Mouse (Mus musculus) central nervous system, embryonic 18 days (tissue): ENCODE data around the gene Gm2663. TPM values are rescaled to one million over a fixed set of nuclear protein-coding genes. Genes with fewer than 3 reads are reported as not detected.

ENCODE experiments used
- polyA plus RNA-seq: library from polyadenylated mRNA; depleted of rRNA; stranded (reverse); fragments of >200 nt; gene quantifications from 2 replicates; pipeline ENCODE4 v1.2.3, GENCODE M21; 2012; rRNA removed

Gm2663 gene
- not detected in 2 replicates for polyA plus RNA-seq

DNA sequence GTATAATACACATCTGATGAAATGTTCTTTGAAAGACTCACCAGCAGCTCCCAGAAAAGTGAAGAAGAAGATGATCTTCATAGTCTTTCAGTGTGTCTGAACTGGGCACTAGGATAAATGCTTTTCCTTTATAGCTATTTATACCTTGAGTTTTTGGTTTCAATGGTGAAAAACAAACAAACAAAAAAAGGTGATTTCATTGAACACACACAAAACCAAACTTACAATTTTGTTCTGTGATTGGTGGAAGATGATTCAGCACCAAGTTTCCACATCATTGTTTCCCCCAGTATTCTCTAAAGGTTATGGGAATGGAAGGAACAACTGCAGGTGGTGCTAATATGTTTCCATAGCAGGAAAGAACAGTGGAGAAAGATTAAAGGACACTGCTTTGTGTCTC, at the start of gene Gm2663:
Gm2663 (minus strand) TSS at position 101 of the 400 bp plus-strand sequence.

GRCm38 (mm10) chr6:41035409-41035808, 36.1 kb upstream of the Gm2663 start, which contains the start of gene 2210010C04Rik:
Gene 2210010C04Rik, minus strand, starts transcription at chr6:41035509.

DNA sequence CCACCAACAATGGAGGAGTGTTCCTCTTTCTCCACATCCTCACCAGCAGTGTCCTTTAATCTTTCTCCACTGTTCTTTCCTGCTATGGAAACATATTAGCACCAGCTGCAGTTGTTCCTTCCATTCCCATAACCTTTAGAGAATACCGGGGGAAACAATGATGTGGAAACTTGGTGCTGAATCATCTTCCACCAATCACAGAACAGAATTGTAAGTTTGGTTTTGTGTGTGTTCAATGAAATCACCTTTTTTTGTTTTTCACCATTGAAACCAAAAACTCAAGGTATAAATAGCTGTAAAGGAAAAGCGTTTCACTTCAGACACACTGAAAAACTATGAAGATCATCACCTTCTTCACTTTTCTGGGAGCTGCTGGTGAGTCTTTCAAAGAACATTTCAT, 34.8 kb downstream of the Gm2663 start, which contains the start of gene 1810009J06Rik:
1810009J06Rik (plus strand) TSS at position 301 of the 400 bp plus-strand sequence.

DNA sequence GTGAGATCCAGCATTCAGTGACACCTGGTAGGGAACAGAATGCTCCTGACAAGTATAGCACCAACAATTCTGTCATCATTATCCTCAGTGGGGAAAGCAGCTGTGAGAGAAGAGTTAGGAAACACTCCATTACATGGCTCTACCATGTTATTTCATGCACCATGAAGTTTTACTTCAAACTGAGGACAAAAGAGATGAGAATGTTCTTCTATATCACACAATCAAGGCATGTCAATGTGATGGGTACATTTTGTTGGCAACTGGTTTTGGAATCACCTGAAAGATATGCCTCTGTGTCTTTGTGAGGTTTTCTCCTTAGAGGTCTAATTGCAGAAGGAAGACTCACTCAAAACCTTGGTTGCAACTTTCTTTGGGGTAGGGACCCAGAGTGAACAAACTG, 47.5 kb downstream of the Gm2663 start, which contains the start of gene Gm4744:
Gm4744 (minus strand) TSS at position 101 of the 400 bp plus-strand sequence.

Other genes starting within 250 kb of the Gm2663 start
- gene Moxd2, start 112.0 kb downstream of the Gm2663 start, polyA plus RNA-seq: not detected in 2 replicates
- not detected in 2 replicates for gene Prss58, start 99.1 kb downstream of the Gm2663 start, polyA plus RNA-seq
- gene 1700074P13Rik, start 58.9 kb downstream of the Gm2663 start, polyA plus RNA-seq: not detected in 2 replicates
- not detected in 2 replicates for gene Gm4744, start 47.6 kb downstream of the Gm2663 start, polyA plus RNA-seq
- gene 1810009J06Rik, start 34.7 kb downstream of the Gm2663 start, polyA plus RNA-seq: not detected in 2 replicates
- not detected in 2 replicates for gene 2210010C04Rik, start 36.0 kb upstream of the Gm2663 start, polyA plus RNA-seq